8 mouse cellular contexts compared by ENCODE assay signal in genomic region chr11:108449811-108450210, GRCm38 (mm10). TPM values are rescaled to one million over a fixed set of nuclear protein-coding genes. Genes with fewer than 3 reads are reported as not detected.
DNase-seq lines count a peak whose midpoint lies in the region; ATAC-seq and TF ChIP-seq lines count a peak whose summit lies in the region.

No protein-coding gene starts in this region.

- H3K4me1 ChIP-seq in intestine, embryonic 14.5 days (replicated peaks; ENCODE audit: control insufficient read depth, insufficient read depth, low read length): no peaks in the 10 kb centered on the region
- no peaks in the 10 kb centered on the region for H3K4me1 ChIP-seq in intestine, embryonic 16.5 days (ENCODE audit: control insufficient read depth, insufficient read depth, low read length)
- H3K4me1 ChIP-seq in neural tube, embryonic 11.5 days (ENCODE audit: control insufficient read depth, insufficient read depth, low read length): no peaks in the 10 kb centered on the region

- peak; percentile 98 for TF ChIP-seq CTCF in left cerebral cortex, adult 2 months (IDR thresholded peaks at IDR 0.05)

- H3K4me2 ChIP-seq in intestine, embryonic 14.5 days (ENCODE audit: low read length): no peak overlapping the region
- H3K4me2 ChIP-seq in intestine, embryonic 16.5 days (ENCODE audit: low read depth, low read length): no peak overlapping the region
- H3K4me2 ChIP-seq in neural tube, embryonic 11.5 days (ENCODE audit: low read depth): no peak overlapping the region

- H3K9ac ChIP-seq in intestine, embryonic 14.5 days (ENCODE audit: low read length): no peak overlapping the region
- no peak overlapping the region for H3K9ac ChIP-seq in intestine, embryonic 16.5 days (ENCODE audit: low read depth, low read length)
- H3K9ac ChIP-seq in neural tube, embryonic 11.5 days (ENCODE audit: low read length): no peak overlapping the region

- no peak overlapping the region for H3K27ac ChIP-seq in intestine, embryonic 14.5 days (ENCODE audit: low read depth)
- no peak overlapping the region for H3K27ac ChIP-seq in intestine, embryonic 16.5 days (ENCODE audit: low read length)
- H3K27ac ChIP-seq in left cerebral cortex, adult 2 months: no peak overlapping the region
- no peak overlapping the region for H3K27ac ChIP-seq in neural tube, embryonic 11.5 days (ENCODE audit: low read depth, low read length)

- intact Hi-C loops in left cerebral cortex, adult 2 months (cut with DNase I): loop anchor here (1.0 to 5.0 kb wide), 3 partner anchors 475 to 743 kb away; no protein-coding TSS in a partner anchor

- peaks cover 4% of the 10 kb centered on the region; the same call in 1 of the 2 replicates for H3K9me3 ChIP-seq in intestine, embryonic 14.5 days (ENCODE audit: control insufficient read depth, low read length)
- H3K9me3 ChIP-seq in intestine, embryonic 16.5 days (ENCODE audit: control insufficient read depth, low read length): peaks cover 5% of the 10 kb centered on the region; the same call in 1 of the 2 replicates
- H3K9me3 ChIP-seq in neural tube, embryonic 11.5 days (ENCODE audit: control insufficient read depth, low read length): no peaks in the 10 kb centered on the region

- peak; percentile 88 for DNase-seq in intestine, embryonic 14.5 days (ENCODE audit: low spot score)
- peak; percentile 57 for DNase-seq in MN1 (ENCODE audit: low spot score)
- DNase-seq in cerebellum, adult 9-10 months: peak; percentile 63
- DNase-seq in left cerebral cortex, adult 2 months (ENCODE audit: extremely low spot score in 1 of 2, low spot score in 2 of 2): peak; percentile 63 to 75
- peak; percentile 74 for DNase-seq in neural tube, embryonic 11.5 days (ENCODE audit: low spot score)
- DNase-seq in urinary bladder, adult 18-20 months (ENCODE audit: low spot score in 2 of 2): peak; percentile 12 to 49

- no peak for ATAC-seq in intestine, embryonic 14.5 days (replicated peaks; ENCODE audit: low FRiP score, low TSS enrichment, low read depth)
- ATAC-seq in intestine, embryonic 16.5 days: no peak
- ATAC-seq in granulocyte monocyte progenitor cell, adult 5-6 weeks (replicated peaks; ENCODE audit: poor library complexity, severe bottlenecking): peak; percentile 37; the same call in 1 of the 2 replicates
- ATAC-seq in neural tube, embryonic 11.5 days (ENCODE audit: insufficient read depth, low FRiP score, low TSS enrichment): no peak

- H3K36me3 ChIP-seq in intestine, embryonic 14.5 days (ENCODE audit: control insufficient read depth, insufficient read depth, low read length): no peaks in the 10 kb centered on the region
- H3K36me3 ChIP-seq in intestine, embryonic 16.5 days (ENCODE audit: control insufficient read depth, insufficient read depth, low read length): 0 out of 2 replicates have a peak, but pooled peaks cover 4% of the 10 kb centered on the region
- no peaks in the 10 kb centered on the region for H3K36me3 ChIP-seq in neural tube, embryonic 11.5 days (ENCODE audit: control insufficient read depth, insufficient read depth, low read length)

- H3K27me3 ChIP-seq in intestine, embryonic 14.5 days (replicated peaks; ENCODE audit: control insufficient read depth, insufficient read depth, low read length): no peaks in the 10 kb centered on the region
- no peaks in the 10 kb centered on the region for H3K27me3 ChIP-seq in intestine, embryonic 16.5 days (replicated peaks; ENCODE audit: control insufficient read depth, insufficient read depth, low read length)
- H3K27me3 ChIP-seq in neural tube, embryonic 11.5 days (ENCODE audit: control insufficient read depth, insufficient read depth, low read length): no peaks in the 10 kb centered on the region

- WGBS in intestine, embryonic 14.5 days: 32% methylated on average over 3 of the region's 3 CpGs
- WGBS in intestine, embryonic 16.5 days: 30% methylated on average over 3 of the region's 3 CpGs
- WGBS in neural tube, embryonic 11.5 days: 30% methylated on average over 3 of the region's 3 CpGs

- H3K4me3 ChIP-seq in intestine, embryonic 14.5 days (ENCODE audit: low read depth, low read length): no peak overlapping the region
- H3K4me3 ChIP-seq in intestine, embryonic 16.5 days (ENCODE audit: low read length): no peak overlapping the region
- H3K4me3 ChIP-seq in left cerebral cortex, adult 2 months: no peak overlapping the region
- no peak overlapping the region for H3K4me3 ChIP-seq in neural tube, embryonic 11.5 days (ENCODE audit: low read depth, low read length)

RNA-seq across cellular contexts. Expression of gene Cep112, which starts 24.8 kb away (rescaled TPM):
- polyA plus RNA-seq in intestine, embryonic 14.5 days (2014; fragmentation: Nextera tagmentation; extraction: Ambion mirVana): 15.0 and 16.1 TPM in 2 replicates
- 4.3 and 6.7 TPM in 2 replicates for polyA plus RNA-seq in intestine, embryonic 16.5 days (2015; fragmentation: Nextera tagmentation; extraction: Ambion mirVana)
- 5.0 TPM in 1 of 2 replicates, not detected in the other for total RNA-seq in granulocyte monocyte progenitor cell, adult 5-6 weeks (2014; fragmentation: Nextera tagmentation)
- not detected in 2 replicates for total RNA-seq in granulocyte monocyte progenitor cell, adult 5-6 weeks (2017)
- 10 to 100 TPM in 1 of 2 experiments, 1 to 10 TPM in 1; 8.2 to 11.3 TPM for total RNA-seq in left cerebral cortex, adult 2 months (2021)
- polyA plus RNA-seq in neural tube, embryonic 11.5 days (2014; fragmentation: Nextera tagmentation; extraction: Ambion mirVana): 9.0 and 10.0 TPM in 2 replicates

Comparison
In these comparisons a context has a peak if more than half of its experiments do, and no peak if none do; other contexts are left out.
1. DNase-seq: peak in every context shown above with its lines; median percentile 88 in intestine, embryonic 14.5 days; 74 in neural tube, embryonic 11.5 days; 69 in left cerebral cortex, adult 2 months; 63 in cerebellum, adult 9-10 months; 57 in MN1; 30 in urinary bladder, adult 18-20 months.